Mouse (Mus musculus) olfactory bulb, adult 2 months (tissue): Measurements from ENCODE around the gene Dpf3.

Experiments used
- CTCF ChIP-seq: fragments of 200-500 bp; IDR thresholded peaks from 2 replicates; pipeline ENCODE4 v1.5.1; 2012; ENCODE audit warnings: low read depth, mild to moderate bottlenecking, low read length, moderate library complexity; ENCODE audit not compliant: insufficient read depth
- POLR2A ChIP-seq: fragments of 200-500 bp; IDR thresholded peaks from 2 replicates; pipeline ENCODE4 v1.6.1; 2012; ENCODE audit warnings: mild to moderate bottlenecking, low read depth, low read length, moderate library complexity; ENCODE audit not compliant: insufficient read depth

DNA sequence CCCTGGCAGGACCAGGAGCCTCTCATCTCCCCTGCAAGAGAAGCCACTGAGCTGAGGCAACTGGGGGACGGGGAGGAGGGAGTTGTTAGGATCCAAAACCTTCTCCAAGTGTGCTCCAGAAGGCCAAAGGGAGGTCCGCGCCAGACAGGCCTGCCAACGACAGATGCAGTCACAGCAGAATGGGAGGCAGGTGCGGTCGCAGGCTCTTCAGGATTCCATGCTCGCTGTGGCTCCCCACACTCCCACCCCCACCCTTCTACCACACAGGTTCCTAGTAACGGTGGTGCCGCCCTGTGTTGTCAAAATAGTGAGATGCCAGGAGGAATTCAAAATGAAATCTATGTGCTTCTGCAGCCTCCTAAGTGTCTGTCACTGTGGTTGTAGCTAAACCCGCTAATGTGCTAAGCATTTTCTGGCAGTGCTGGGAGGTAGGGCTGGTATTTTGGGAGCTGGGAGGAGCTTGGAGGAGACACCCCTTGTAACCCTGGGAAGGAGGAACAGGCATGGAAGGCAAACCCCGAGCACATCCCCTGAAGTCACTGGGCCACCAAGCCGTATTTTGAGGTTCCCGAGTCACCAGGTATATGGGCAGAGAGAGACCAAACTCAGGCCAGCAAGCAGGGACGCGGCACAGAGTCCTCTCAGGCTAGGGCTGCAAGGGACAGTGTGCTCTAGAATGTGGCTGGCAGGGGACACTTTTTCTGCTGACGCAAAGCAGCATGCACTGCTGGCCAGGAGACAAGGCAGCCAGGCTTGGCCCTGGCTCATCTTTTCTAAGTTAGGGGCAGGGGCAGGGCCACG is 75.6 kb downstream of the Dpf3 start:
- TF ChIP-seq CTCF: no peak
- TF ChIP-seq POLR2A: no peak
